Mouse (Mus musculus): Measurements from ENCODE around the gene Galnt2. TPM values are rescaled to one million over a fixed set of nuclear protein-coding genes. Genes with fewer than 3 reads are reported as not detected.

Gene Galnt2
- 10 to 100 TPM; 41.9 to 42.7 TPM for total RNA-seq (2021)
- long read RNA-seq, experiment 1, full-length matches to known transcripts = 31 of 36 reads
- long read RNA-seq, experiment 1, partial matches to known transcripts = 0 of 36 reads
- long read RNA-seq, experiment 1, other reads (novel, unspliced or antisense) = 5 of 36 reads
- long read RNA-seq, experiment 2, full-length matches to known transcripts = 40 of 47 reads
- long read RNA-seq, experiment 2, partial matches to known transcripts = 5 of 47 reads
- long read RNA-seq, experiment 2, other reads (novel, unspliced or antisense) = 2 of 47 reads

DNA sequence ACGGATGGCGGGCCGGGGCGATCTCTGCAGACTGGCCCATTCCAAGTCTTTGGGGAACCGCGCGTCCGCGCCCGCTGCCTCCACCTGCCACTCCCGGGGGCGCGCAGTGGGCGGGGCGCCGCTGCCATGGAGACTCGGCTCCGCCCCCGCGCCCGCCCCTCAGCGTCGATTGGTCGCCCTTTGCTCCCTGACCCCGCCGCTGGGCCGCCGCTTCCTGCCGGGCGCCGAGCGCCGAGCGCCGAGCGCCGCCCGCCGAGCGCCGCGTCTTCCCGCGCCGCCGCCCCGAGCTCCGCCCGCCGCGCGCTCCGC, at the start of gene Galnt2:
Gene Galnt2, plus strand, starts transcription at position 216 of the 309 bp plus-strand sequence.
- intact Hi-C loops (cut with DNase I) = loop anchor here (2.0 kb wide), 1 partner anchor 178 kb away; no protein-coding TSS in a partner anchor
- peak; percentile 92 to 96 for DNase-seq

DNA sequence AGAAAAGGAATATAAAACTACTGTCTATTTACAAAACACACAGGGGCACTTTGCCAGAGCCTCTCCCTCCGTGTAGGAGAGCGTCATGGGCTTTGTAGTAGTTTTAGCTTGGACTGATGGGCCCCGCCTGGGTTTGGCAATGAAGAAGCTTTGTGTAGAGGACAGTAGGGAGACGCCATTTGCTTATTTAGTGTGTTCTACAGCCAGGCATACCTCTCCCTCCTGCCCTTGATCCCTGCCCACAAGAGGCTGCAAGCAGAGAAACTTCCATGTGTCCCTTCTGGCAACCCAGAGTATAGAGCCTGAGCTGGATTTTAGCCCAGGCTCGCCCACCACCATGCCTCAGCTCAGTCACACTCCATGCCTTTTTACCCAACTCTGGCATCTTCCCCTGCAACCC, 49.4 kb upstream of the Galnt2 start:
- intact Hi-C loops (cut with DNase I) = no loop called here
- no peak for DNase-seq

DNA sequence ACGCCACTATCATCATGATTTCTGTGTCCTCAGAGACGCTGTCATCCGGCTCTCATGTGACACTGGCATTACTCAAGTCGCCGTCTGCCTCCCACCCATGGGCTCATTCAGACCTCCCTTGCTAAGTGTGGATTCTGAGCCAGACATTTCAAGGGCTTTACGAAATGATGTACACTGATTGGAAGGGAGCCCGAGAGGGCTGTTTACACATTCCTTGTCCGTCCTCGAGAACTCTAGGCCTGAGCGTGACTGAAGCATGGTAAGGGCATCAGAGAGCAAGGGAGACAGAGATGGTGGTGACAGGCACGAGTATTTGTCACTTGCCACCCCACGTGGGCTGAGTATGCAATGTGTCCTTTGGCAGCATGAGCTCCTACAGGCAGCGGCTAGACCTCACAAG, 49.0 kb upstream of the Galnt2 start:
- DNase-seq = peak; percentile 43 to 54
- intact Hi-C loops (cut with DNase I) = no loop called here

DNA sequence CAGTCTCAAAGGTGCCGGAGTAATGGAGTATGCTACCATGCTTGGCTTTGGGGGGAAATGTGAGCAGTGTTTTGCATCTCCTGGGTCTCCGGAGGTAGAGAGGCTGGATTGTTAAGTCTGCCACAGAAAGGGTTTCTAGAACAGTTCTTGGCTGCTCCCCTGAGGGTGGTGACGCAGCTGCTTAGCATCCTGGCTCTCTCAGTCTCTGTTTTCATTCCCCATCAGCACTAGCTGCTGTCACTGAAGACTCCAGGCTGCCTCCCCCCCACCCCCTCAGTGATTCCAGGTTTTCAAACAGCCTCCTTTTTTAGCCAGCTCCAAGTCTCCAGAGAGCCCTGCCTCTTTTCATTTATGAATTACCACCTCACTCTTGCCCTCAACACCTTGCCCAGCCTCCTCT, 47.1 kb upstream of the Galnt2 start:
- DNase-seq = peak; percentile 31 to 48
- intact Hi-C loops (cut with DNase I) = no loop called here

DNA sequence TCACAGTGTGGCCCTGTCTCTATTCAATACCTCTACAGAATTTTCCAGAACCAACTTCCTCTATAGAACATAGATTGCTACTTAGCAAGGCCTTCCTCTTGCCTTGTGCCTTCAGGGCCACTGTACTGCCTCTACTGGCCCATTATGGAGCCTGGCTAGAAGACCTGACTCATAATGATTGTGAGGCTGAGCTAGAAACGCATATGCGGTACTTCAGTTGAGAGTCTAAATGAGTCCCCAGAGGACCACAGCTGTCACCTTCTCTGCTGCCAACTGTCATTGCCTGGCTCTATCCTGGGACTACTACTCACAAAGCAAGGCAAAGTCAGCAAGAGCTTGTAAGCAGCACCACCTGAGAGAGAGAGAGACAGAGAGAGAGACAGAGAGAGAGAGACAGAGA, 46.7 kb upstream of the Galnt2 start:
- intact Hi-C loops (cut with DNase I) = no loop called here
- no peak for DNase-seq

DNA sequence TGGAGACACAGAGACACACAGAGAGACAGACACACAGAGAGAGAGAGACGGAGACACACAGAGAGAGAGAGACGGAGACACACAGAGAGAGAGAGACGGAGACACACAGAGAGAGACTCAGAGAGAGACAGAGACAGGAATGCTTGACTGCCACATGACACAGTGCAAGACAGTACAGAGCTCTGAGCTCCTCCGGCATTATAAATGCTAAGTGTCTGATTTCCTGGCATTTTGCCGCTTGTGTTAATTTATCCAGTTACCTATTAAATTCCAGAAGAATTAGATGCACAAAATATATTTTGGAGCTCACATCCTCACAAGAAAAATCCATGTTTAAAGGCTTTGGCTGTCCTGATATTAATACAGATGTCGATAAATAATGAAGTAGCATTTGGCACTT, 46.1 kb upstream of the Galnt2 start:
- DNase-seq = no peak
- intact Hi-C loops (cut with DNase I) = no loop called here

DNA sequence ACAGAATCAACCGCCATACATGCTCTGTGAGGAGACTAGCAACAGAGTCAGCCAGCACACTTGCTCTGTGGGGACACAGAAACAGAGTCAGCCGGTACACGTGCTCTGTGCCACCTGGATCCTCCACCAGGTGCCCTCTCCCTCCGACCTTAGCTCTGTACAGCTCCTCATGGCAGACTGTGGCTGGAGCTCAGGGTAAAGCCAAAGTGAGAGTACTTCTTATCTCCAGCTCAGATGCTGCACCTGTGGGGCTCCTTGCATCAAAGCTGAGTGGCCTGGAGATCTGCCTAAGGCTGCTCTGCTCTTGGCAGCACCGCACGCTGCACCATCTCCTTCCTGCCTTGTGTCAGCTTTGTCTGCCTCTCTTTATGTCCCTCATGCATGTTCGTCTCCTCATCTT, 40.8 kb upstream of the Galnt2 start:
- no peak for DNase-seq
- intact Hi-C loops (cut with DNase I) = no loop called here

DNA sequence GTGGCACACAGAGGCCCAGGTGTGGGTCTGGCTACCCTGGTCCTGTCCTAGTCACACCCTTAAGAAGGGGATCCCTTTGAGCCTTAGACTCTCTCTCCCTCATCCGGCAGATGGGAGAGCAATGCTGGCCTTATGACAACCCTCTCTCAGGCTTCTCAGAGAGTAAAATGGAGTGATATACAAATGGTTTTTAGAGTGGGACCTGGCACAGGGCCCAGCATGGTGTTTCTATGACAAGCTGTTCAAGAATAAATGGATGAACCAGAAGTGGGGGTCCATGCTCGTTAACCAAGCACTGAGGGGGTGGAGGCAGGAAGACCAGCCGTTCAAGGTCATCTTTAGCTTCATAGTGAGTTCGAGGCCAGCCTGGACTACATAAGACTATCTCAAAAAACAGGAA, 38.9 kb upstream of the Galnt2 start:
- intact Hi-C loops (cut with DNase I) = no loop called here
- no peak for DNase-seq

DNA sequence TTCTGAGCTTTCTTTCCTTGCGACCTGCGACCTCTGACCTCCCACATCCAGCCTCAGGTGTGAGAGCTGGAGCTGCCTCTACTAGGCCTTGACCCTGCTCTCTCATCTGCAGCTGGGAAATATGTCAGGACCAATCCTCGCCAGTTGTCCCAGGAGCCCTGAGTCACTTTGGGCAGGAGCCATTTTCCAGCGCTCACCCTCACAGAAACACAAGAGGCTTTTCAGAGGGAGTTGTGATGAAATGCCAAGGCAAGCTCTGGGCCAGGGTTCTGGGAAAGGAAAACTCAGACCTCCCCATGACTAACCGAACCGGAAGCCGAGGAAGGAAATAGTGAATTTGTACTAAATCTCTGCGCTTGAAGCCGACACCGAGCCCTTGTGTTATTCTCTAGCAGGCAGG, 38.2 kb upstream of the Galnt2 start:
- peak; percentile 64 to 69 for DNase-seq
- intact Hi-C loops (cut with DNase I) = no loop called here

DNA sequence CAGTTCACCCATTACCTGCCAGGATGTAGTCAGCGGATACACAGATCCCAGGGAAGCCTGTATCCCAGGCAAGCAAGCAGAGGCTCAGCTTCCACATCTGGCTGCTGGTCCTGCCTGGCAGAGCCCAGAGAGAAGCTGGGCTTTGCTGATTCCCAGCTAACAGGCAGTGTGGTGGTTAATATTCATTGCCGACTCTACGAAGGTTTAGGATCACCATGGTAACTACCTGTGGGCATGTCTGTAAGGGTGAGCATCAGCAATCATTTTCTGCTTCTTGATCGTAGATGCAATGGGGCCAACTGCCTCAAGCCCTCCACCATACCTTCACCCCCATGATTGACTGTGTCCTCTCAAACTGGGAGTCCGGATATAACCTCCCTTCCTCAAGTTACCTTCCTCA, 37.2 kb upstream of the Galnt2 start:
- DNase-seq = no peak
- intact Hi-C loops (cut with DNase I) = no loop called here

DNA sequence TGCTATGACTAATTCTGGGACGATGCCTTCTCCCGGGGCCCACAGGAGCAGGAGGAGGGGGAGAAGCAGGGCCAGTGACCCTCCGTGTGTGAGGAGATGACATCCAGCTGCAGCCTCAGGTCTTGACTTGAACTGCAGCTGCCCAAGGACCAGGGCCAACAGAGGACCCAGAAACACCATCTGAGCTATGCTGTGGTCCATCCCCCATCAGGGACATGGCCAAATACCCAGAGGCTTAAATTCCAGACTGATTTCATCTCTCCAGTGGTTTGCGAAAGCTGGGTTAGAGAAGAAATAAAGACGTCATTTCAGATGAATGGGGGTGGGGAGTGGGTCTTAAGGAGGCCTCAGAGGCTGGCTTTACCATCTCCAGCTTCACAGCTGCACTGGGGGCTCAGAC, 35.0 kb upstream of the Galnt2 start:
- DNase-seq = peak; percentile 33 to 44

DNA sequence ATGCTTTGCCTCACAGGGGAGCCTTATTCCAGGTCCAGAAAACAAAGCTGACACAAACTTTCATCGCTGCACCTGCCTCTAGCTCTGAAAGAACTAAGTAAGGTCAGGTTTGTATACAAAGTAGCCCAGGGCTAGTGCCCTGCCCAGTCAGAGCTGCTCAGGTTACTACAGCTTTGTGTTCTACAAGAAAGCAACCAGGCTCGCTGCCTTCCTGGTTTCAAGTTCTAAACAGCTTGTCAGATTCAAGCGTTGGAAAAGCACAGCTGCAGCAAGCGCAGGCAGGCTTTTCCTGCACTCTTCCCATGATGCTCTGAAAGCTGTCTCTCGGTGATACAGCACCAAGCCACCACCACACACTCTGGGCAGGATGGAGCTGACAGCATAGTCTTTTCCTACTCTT, 34.4 kb upstream of the Galnt2 start:
- no peak for DNase-seq
- intact Hi-C loops (cut with DNase I) = no loop called here

More for the DNA sequence above, 35.0 kb upstream of the Galnt2 start:
- intact Hi-C loops (cut with DNase I) = no loop called here

DNA sequence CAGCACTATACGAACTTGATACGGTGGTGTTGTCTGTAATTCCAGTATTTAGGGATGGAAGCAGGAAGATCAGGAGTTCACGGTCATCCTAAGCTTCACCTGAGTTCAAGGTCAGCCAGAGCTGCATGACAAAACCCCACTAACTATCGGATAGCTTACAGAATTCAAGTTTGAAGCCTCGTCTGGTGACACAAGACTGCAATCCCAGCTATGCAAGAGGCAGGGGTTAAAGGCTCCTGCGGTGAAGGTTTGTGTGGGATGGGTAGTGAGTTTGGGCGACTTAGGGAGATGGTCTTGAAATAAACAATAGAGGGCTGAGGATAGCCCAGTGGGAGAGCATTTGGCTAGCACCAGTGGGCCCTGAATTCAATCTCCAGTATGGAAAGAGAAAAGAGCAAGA, 33.0 kb upstream of the Galnt2 start:
- intact Hi-C loops (cut with DNase I) = no loop called here
- no peak for DNase-seq

DNA sequence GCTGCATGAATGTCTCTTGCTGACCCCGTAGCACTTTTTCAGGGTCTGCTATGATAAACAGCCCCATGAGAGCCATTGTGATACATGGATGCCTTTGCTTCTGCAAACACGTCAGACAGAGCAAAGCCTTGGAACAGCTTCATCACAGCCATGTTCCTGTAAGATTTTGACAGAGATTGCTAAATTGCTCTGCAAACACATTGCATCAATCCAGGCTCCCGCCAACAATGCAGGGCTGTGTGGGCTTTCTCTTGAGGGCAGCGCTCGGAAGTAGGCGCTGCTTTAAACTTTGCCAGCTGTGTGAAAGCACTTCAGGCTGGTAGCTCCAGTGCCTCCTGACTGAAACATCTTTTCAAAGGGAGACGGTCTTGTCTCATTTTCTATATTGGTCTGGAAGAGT, 30.8 kb upstream of the Galnt2 start:
- DNase-seq = no peak
- intact Hi-C loops (cut with DNase I) = no loop called here

DNA sequence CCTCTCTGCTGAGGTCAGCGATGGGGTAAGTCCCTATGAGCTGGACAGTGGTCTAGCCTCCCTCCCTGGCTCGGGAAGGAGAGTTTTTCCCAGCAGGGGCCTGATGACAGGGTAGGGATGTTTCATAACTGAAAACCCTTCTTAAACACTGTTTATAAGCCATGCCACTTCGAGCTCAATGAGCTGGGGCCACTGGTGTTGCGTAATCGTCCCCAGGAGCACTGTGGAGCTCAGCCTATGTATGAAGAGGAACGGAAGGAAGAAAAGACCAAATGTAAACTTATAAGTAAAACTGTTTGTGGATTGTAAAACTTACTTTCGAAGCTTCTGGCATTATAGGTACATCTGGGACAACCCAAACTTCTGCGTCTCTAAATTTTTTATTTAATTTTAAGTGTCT, 29.5 kb upstream of the Galnt2 start:
- no peak for DNase-seq
- intact Hi-C loops (cut with DNase I) = no loop called here

DNA sequence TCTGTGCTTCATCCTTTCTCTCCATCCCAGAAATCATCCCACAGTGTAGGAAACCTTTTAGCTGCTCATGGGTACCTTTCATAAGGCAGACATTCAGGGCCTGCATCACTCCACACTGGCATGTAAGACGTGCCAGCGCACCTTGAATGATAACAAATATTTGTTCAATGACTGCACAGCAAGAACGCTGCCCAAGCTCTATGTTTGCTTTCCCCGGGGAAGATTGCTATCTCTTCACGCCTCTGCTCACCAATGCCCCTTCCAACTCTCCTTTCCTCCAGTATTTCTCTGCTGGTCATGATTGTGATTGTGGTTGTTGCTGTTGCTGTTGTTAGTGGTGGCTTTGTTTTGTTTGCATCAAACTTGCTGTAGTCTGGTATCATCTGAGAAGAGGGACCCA, 28.3 kb upstream of the Galnt2 start:
- intact Hi-C loops (cut with DNase I) = no loop called here
- no peak for DNase-seq

DNA sequence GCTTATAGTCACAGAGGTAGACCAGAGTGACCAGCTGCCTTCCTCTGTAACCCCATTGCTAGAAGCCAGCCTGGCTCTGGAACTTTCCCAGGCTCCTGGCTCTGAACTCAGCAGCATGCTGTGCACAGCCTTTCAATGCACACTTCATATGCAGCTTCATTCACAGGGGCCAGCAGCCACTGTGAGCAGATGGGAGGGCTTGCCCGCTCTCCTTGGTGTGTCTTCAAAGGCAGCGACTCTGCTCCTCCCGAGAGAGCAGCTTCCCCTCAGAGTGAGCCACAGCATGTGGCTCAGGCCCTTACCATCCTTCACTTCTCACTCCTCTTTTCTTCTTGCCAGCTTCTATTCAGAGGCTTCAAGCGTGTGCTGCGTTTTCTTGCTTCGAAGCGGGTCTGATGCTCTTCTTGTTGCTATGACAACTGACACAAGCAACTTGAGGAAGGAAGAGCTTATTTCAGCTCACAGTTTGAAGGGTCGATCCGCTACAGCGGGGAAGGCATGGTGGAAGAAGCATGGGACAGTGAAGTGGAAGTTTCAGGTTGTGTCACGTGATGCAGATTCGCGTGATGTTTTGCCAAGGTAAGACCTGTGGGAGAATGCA, 27.1 kb upstream of the Galnt2 start:
- intact Hi-C loops (cut with DNase I) = no loop called here
- no peak for DNase-seq

DNA sequence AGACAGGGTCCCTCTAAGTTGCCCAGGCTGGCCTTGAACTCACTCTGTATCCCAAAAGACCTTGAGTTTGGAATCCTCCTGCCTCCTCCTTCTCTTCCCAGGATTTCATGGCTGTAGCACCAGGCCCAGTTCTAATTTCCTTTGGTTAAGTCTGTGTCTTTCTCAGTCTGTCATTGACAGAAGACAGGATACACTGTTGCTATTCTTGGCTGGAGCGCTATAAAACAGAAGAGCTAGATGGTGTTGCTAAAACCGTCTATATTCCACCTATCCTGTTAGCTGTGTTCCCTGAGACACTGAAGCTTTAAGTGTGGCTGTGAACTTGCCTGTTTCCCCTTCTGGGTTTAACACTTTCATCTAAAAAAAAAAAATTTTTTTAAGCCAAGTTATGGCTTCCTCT, 19.0 kb upstream of the Galnt2 start:
- intact Hi-C loops (cut with DNase I) = no loop called here
- DNase-seq = no peak

DNA sequence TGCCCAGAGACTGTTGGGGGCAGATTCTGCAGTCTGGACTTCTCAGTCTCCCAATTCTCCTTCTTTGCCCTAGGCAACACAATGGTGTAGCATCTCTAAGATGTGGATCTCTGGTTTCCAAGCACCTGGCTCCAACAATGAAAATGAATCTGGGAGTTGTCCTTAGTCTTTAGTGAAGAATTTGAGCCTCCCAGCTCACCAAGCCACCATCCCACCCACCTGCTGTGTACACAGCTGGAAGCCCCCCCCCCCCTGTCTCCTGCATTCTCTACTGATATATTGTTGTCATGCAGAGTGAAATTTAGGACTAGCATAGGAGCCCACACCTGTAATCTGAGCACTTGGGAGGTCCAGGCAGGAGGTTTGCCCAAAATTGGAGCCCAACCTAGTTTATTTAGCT, 14.2 kb upstream of the Galnt2 start:
- intact Hi-C loops (cut with DNase I) = no loop called here
- DNase-seq = no peak

DNA sequence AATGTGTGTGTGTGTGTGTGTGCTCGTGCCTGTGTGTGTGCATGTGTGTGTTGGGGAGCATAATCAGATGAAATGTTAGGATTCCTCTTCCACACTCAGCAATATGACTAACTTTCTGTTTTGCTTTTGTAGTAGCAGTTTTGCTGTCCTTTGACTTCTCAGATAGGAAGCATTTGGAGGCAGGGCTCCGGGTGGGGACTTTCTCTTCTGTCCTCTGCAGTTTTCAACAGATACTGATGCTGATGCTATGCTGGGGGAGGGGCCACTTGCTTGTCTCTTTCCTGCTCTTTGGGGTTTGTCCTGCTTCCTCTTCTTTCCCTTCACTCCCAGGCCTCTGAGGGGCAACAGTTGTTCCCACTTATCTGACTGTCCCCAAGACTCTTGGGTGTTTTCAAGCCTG, 1.3 kb upstream of the Galnt2 start:
- no peak for DNase-seq
- intact Hi-C loops (cut with DNase I) = loop anchor here (2.0 kb wide), 1 partner anchor 177 kb away; no protein-coding TSS in a partner anchor

DNA sequence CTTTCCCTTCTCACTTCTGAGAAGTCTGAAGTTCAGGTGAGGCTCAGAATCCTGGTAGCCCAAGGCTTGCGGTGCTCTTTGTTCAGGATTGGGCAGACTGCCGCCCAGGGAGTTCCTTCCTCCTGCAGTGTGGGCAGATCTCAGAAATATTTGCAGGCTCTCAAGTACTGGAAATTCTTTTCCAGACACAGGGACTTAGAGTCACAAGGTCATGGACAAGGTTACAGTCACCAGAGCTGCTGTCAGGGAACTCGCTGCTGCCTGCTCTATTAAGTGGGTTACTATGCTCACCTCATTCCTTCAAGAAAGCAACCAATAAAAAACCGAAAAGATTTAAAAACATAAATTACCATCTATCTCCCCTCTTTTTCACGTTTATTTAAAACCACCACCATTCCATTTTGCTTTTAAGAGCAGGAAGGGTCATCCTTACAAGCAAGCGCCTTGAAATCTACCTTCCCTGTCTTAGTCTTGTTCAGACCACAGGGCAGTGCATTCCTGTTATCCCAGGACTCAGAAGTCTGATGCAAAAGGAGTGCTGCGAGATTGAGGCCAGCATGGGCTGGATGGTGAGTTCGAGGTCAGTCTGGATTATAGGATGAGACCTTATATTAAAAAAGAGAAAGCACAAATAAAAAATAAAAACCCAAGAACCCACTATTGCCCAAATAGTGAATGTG, 555 bp upstream of the Galnt2 start:
- DNase-seq = no peak

More for the DNA sequence above, 555 bp upstream of the Galnt2 start:
- intact Hi-C loops (cut with DNase I) = loop anchor here (2.0 kb wide), 1 partner anchor 178 kb away; no protein-coding TSS in a partner anchor

Measured in heart, postnatal 14 days (tissue).